Mouse (Mus musculus): ENCODE data around the gene Kmt2e.
A peak's percentile ranks its signal among the peaks of the same experiment; 100 is the strongest.
"Not testable (repeated sequence)": the region's sequence is repeated elsewhere in the genome, so short reads cannot be mapped to it uniquely, and the experiment has no call there.

Kmt2e gene

DNA sequence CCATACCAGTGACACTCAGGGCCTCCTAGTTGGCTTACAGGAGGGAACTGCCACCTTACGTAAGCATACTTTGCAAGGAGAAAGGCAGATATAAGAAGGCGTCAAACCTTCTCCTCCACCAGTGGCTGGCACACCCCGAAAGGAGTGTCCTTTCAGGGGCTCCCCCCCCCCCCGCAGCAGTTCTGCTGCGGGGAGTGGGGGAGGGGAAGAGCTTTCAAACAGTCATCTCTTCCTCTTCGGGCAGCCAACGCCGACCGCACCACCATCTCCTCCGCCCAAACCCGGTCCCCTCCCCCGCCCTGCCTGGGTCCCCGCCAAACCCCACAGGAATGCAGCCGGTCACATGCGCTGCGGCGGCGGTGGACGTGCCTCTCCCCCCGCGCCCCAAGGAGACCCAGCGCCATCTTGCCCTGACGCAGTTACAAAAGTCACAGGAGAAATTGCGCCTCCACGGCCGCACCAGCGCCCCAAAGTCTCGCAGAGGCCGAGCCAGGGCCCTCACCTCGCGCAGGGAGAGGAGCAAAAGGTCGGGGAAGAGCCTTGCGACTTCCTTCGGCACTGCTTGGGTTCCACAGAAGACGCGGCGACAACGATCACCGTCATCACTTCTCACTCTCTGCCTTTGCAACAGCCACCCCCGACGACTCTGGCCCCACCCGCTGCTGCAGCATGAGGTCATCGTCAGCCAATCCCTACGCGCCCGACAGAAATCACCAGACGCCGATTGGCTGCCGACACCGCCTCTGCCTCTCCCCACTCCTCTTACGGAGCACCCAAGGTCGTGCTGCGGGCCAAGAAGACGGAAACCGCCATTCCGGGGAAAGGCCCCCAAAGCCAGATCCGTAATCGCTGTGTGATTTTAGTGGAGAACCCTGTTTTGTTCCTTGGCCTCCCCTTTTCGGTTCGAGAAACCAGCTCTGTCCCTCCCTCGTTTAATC lies 1.3 kb upstream of the Kmt2e start:
- DNase-seq (ENCODE audit: low spot score), result peak; percentile 98

DNA sequence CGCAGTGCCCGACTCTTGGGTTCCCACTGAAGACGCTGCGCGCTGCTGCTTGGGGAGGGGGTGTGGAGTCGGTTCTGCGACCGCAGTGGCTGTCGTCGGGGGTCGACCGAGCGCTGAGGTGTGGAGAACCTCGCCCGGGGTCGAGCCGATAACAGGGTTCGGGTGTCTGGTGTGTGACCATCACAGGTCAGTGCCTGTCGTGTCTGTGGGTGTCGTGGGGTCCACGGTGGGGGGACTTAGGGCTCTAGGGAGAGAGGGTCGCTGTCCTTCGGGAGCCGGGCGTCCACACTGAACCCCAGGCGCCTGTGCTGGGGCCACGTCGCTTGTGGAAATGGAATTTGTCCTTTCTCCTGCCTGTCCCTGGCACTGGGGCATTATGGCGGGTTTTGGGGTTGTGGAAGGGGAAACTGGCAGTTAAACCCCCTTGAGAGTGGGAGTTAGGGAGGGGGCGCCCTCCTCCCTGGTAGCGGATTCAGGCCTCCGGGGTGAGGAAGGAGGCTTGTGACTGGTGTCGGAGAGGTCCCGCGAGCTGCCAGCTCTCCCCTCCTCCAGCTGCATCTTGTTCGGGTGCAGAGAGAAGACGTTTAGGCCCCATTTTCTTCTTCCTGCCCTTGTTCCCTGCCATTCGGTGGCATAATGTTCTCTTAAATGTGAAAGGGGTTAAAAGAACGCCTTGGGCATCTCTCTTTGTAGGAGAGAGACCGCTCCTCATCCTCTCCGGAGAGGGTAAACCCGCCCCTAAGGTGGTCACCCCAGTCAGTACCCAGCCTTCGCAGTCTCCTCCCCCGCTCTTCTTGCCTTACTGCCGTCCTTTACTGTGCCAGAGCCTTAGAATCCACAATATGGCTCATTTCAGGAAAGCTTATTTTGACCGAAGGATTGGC lies 599 bp downstream of the Kmt2e start:
- no peak for DNase-seq (ENCODE audit: low spot score)

DNA sequence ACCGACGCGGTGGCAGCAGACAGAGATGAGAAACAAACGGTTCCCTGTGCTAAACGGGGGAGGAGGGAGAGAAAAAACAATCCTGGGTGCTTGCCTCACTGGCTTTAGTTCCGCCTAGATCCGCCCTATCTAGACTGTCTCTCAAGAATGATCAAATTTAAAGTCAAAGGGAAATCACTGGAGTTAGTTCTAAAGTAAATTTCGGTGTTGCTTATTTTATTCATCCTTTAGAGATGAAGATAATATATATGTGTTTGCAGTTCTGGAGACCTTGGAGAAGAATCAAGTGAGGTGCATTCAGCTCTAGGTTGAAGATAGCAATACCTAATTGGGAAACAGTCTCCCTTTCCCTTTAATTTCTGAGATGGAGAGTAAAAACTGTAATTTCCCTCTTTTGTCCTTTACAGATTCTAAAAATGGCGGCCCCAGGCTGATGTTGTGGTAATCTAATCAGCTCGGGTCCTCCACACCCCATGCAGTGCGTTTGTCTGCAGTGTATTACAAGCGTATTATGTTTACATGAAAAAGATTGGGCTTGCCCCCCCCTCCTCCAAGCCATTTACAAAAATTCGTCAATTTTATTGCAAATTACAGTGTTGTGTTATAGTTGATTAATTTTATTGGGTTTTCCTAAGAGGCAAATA lies 1.4 kb downstream of the Kmt2e start:
- DNase-seq (ENCODE audit: low spot score), result peak; percentile 83

DNA sequence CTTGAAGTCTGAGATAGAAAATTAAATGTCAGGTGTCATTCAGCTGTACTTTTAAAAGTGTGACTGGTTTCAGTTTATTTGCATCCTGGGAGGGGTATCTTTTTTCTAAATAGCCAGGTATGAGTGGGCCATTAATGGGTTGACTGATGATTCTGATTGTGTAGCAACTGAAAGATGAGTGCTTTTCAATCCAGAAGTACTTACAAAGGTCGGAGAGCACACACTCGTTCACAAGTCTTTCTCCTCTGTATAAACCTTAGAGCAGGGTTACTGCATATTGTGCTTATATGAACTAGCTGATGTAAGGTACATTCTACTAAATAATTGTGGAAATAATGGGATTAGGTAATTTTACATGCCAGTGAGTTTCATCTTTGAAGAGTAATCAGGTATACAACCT lies 2.5 kb downstream of the Kmt2e start:
- no peak for DNase-seq (ENCODE audit: low spot score)

GRCm38 (mm10) chr5:23439857-23440256 lies 5.6 kb downstream of the Kmt2e start:
- DNase-seq (ENCODE audit: low spot score), result peak; percentile 56

- DNase-seq (ENCODE audit: low spot score), result no peak
These were observed 6.3 kb downstream of the Kmt2e start for GRCm38 (mm10) chr5:23440572-23440971.

- DNase-seq (ENCODE audit: low spot score), result no peak
These were observed 7.7 kb downstream of the Kmt2e start for GRCm38 (mm10) chr5:23441916-23442315.

- DNase-seq (ENCODE audit: low spot score), result no peak
These were observed 10.2 kb downstream of the Kmt2e start for GRCm38 (mm10) chr5:23444411-23444810.

- not testable (repeated sequence) for DNase-seq (ENCODE audit: low spot score)
These were observed 19.3 kb downstream of the Kmt2e start for GRCm38 (mm10) chr5:23453561-23453960.

DNA sequence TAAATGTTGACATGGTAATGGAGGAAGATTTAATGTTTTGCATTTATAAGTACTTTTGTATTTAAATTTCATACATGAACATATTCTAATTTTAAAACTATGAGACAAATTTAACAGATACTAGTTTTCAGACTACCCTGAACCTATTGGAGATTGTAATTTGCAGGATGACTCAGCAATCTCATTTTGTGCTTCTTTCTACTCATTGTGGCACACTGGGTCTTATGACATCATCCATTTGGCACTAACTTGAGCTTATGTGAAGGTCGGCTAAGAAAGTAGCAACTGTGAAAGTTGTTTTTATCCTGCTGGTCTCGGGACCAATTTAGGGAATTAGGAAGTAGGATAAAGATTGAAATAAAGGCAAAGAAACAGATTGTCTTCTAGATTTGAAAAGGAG lies 27.4 kb downstream of the Kmt2e start:
- DNase-seq (ENCODE audit: low spot score), result peak; percentile 69

- DNase-seq (ENCODE audit: low spot score), result no peak
These were observed 30.0 kb downstream of the Kmt2e start for GRCm38 (mm10) chr5:23464247-23464646.

- DNase-seq (ENCODE audit: low spot score), result no peak
These were observed 30.5 kb downstream of the Kmt2e start for GRCm38 (mm10) chr5:23464743-23465142.

- no peak for DNase-seq (ENCODE audit: low spot score)
These were observed 32.3 kb downstream of the Kmt2e start for GRCm38 (mm10) chr5:23466546-23466945.

GRCm38 (mm10) chr5:23473098-23473873 lies 39.0 kb downstream of the Kmt2e start:
- peak; percentile 8 for DNase-seq (ENCODE audit: low spot score)

- DNase-seq (ENCODE audit: low spot score), result no peak
These were observed 49.6 kb downstream of the Kmt2e start for GRCm38 (mm10) chr5:23483811-23484210.

DNA sequence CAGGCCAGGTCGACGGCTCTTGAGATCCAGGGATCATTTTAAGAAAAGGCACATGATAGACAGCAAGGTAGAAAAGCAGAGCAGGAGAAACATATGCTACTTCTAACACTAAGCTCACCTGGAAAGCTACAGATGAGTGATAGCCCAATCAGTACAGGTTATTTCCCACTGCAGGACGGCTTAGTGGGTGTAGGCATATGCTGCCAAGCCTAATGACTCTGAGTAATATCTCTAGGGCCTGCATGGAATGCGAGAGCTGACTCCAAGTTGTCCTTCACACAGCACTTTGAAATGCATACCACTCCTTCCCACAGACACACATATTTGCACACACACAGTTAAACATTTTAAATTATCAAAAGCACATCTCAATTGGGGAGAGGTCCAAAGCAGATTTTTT lies 55.0 kb downstream of the Kmt2e start:
- no peak for DNase-seq (ENCODE audit: low spot score)

DNA sequence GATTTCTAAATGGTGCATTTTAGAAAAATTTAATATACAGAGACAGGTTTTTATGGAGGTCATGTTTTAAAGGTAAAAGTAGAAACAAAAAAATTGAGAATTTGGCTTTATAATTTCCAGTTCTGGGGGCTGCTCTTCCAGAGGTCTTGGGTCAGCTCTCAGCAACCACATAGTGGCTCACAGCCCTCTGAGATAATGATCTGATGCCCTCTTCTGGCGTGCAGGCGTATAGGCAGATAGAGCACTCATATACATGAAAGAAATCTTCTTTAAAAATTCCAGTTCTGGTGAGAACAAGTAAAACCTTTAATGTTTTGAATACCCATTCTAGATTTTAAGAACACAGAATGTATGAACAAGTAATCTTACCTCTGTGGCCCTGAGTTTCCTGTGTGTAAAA lies 56.6 kb downstream of the Kmt2e start:
- peak; percentile 26 for DNase-seq (ENCODE audit: low spot score)

DNA sequence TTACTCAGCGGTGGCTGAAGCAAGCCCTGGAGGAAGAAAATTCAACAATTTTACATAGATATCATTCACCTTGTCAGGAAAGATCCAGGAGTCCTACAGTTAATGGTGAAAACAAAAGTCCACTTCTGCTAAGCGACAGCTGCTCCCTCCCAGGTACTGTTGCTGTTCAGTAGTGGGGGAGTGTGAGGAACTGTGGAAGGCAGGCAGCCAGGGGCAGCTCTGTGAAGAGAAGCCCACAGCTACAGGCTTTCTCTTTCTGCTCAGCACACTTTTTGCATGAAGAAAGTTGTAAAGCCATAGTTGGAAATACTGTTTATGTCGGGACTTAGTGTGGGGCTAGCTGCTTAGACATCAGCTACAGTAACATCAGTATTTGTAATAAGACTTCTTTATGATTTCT lies 62.2 kb downstream of the Kmt2e start:
- no peak for DNase-seq (ENCODE audit: low spot score)

- DNase-seq (ENCODE audit: low spot score), result no peak
These were observed 62.7 kb downstream of the Kmt2e start for GRCm38 (mm10) chr5:23496933-23497332.

GRCm38 (mm10) chr5:23497920-23498319 lies 63.7 kb downstream of the Kmt2e start:
- DNase-seq (ENCODE audit: low spot score), result no peak

- no peak for DNase-seq (ENCODE audit: low spot score)
These were observed 65.0 kb downstream of the Kmt2e start for GRCm38 (mm10) chr5:23499257-23499656.

DNA sequence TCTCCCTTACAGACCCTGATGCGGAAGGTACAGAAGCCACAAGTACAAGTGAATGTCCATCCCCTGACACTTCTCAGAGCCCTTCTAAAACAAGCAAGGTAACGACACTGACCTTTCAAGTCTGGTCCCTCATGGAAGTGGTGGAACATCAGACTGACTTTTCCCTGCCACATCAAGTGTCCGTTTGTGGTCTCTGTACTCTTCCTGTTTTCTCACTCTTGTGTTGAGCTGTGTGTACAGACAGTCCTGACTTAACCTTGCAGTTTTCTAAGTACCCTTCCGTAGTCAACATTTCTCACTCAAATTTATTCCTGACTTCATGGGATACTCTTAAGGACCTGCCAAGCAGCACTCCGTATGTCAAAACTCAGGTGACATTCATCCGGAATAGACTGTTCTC lies 66.5 kb downstream of the Kmt2e start:
- DNase-seq (ENCODE audit: low spot score), result no peak

All from adipocyte (in vitro differentiated cells).